Comparison of ENCODE assay signal across 8 mouse cellular contexts in genomic region chr11:29130385-29131355, GRCm38 (mm10). TPM values are rescaled to one million over a fixed set of nuclear protein-coding genes. Genes with fewer than 3 reads are reported as not detected.
DNase-seq lines count a peak whose midpoint lies in the region; ATAC-seq and TF ChIP-seq lines count a peak whose summit lies in the region.

Pnpt1 (plus strand) TSS chr11:29130744.

- POLR2A ChIA-PET in Patski (lab: Charles Lee): interaction anchor here (0.6 to 1.6 kb wide), 3 partner anchors 14 to 179 kb away, joined by 3 to 5 read pairs (median 3); no protein-coding TSS in a partner anchor

- peak within 1 kb of the TSS; percentile 78 for H3K4me2 ChIP-seq in hindbrain, embryonic 13.5 days

- H3K9ac ChIP-seq in hindbrain, embryonic 13.5 days: peak within 1 kb of the TSS; percentile 84

- in situ Hi-C loops in Patski (cut with MboI; ENCODE audit: low pct_unique_long_range_greater_than_20kb): no loop called here

- no peaks in the 10 kb centered on the region for H3K9me3 ChIP-seq in hindbrain, embryonic 13.5 days

- H3K4me1 ChIP-seq in hindbrain, embryonic 13.5 days (replicated peaks): peaks cover 8% of the 10 kb centered on the region

- ATAC-seq in Patski: peak; percentile 100
- peak; percentile 100 for ATAC-seq in hindbrain, embryonic 13.5 days (ENCODE audit: low FRiP score)

- H3K27me3 ChIP-seq in Patski: no peaks in the 10 kb centered on the region
- H3K27me3 ChIP-seq in hindbrain, embryonic 13.5 days: no peaks in the 10 kb centered on the region

- H3K4me3 ChIP-seq in hindbrain, embryonic 13.5 days: peak within 1 kb of the TSS; percentile 77

- 8% methylated on average over 50 of the region's 50 CpGs for WGBS in hindbrain, embryonic 13.5 days

- H3K36me3 ChIP-seq in hindbrain, embryonic 13.5 days: peaks cover 13% of the 10 kb centered on the region

- H3K27ac ChIP-seq in hindbrain, embryonic 13.5 days: peak within 1 kb of the TSS; percentile 76

- no peak for TF ChIP-seq CTCF in Patski (IDR thresholded peaks at IDR 0.05)

- CTCF ChIA-PET in Patski (lab: Charles Lee): interaction anchor here (0.9 kb wide), 1 partner anchor 174 kb away, joined by 3 read pairs; no protein-coding TSS in a partner anchor

- peak; percentile 61 for DNase-seq in Patski (ENCODE audit: low read depth, low spot score)
- peak; percentile 91 to 92 for DNase-seq in cerebellum, postnatal 14 days
- peak; percentile 82 to 89 for DNase-seq in frontal cortex, postnatal 14 days (ENCODE audit: low spot score in 2 of 2)
- DNase-seq in layer of hippocampus, postnatal 25 days (ENCODE audit: extremely low spot score in 1 of 2, low spot score in 1 of 2): peak; percentile 76 to 77
- DNase-seq in lung, postnatal 25 days (ENCODE audit: low spot score): peak; percentile 92
- peak; percentile 94 for DNase-seq in retina, embryonic 14.5 days (ENCODE audit: low spot score)
- DNase-seq in thymus, postnatal 4 days: peak; percentile 89

RNA-seq across cellular contexts. Expression of gene Pnpt1, which starts in this region (rescaled TPM):
- 75.9 TPM for polyA plus RNA-seq in Patski (2021)
- 25.1 and 27.7 TPM in 2 replicates for polyA plus RNA-seq in hindbrain, embryonic 13.5 days (2015; fragmentation: Nextera tagmentation; extraction: Ambion mirVana)
- 10 to 100 TPM; 23.3 to 29.7 TPM for total RNA-seq in layer of hippocampus, postnatal 25 days (2021)

Comparison
In these comparisons a context has a peak if more than half of its experiments do, and no peak if none do; other contexts are left out.
1. Peak in every context shown above with its lines: DNase-seq, ATAC-seq, H3K4me3 ChIP-seq and H3K27ac ChIP-seq.